In the genomic region with DNA sequence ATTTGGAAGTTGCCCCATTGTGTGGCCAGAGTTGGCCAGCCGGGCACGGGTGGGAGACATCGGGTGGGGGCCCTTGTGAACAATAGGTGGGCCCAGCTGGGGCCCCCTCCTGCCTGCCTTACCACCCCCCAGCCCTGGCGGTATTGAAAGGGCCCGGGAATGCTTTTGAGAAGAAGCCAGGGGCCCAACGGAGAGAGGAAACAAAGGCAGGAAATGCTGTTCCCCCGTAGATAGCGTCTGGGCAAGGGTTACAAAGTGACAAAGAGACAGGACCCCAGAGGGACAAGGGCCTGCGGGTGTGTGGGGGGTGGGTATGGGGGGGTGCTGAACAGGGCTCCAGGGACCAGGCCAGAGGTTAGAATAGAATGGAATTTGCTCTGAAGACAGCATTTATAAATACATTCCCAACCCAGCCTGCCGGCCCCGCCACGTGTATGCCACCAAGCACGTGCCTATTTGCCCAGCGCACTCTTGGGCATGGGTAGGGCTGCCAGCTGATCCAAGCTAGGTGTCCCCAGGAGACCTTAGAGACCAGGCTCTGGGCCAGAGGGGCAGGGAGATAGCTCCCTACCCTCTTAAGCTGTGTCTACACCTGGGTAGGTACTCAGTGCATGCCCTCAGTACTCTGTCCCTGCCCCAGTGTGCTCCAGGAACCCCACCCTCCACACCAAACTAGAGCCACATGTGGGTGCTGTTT, we compare ENCODE assay signal across 8 mouse cellular contexts. TPM values are rescaled to one million over a fixed set of nuclear protein-coding genes. Genes with fewer than 3 reads are reported as not detected.
A peak's percentile ranks its signal among the peaks of the same experiment; 100 is the strongest.
DNase-seq lines count a peak whose midpoint lies in the region; ATAC-seq and TF ChIP-seq lines count a peak whose summit lies in the region.

No protein-coding gene starts in this region.

- DNase-seq in embryo, embryonic 11 days: peak; percentile 29
- DNase-seq in embryo, embryonic 9.5 days (ENCODE audit: extremely low spot score): no peak
- DNase-seq in heart, adult 11 months: peak; percentile 99
- peak; percentile 85 for DNase-seq in lung, postnatal 10 days
- DNase-seq in layer of hippocampus, adult 18-20 months (ENCODE audit: low spot score in 2 of 2): no peak
- DNase-seq in urinary bladder, postnatal 14 days (ENCODE audit: low spot score): no peak

- 39% methylated on average over 13 of the region's 14 CpGs for WGBS in intestine, postnatal 0 days

- H3K9me3 ChIP-seq in intestine, postnatal 0 days (ENCODE audit: control insufficient read depth): no peaks in the 10 kb centered on the region

- no peak overlapping the region for H3K27ac ChIP-seq in intestine, postnatal 0 days (ENCODE audit: low read depth, low read length)

- 0 out of 2 replicates have a peak, but pooled peaks cover 5% of the 10 kb centered on the region for H3K4me1 ChIP-seq in intestine, postnatal 0 days (replicated peaks; ENCODE audit: control insufficient read depth, insufficient read depth, low read length)

- peaks cover 31% of the 10 kb centered on the region for H3K36me3 ChIP-seq in intestine, postnatal 0 days (ENCODE audit: control insufficient read depth, insufficient read depth)

- no peak overlapping the region for H3K9ac ChIP-seq in intestine, postnatal 0 days (ENCODE audit: low read depth, low read length)

- no peak overlapping the region for H3K4me2 ChIP-seq in intestine, postnatal 0 days (replicated peaks; ENCODE audit: low read depth)

- peak; percentile 18; the same call in 1 of the 2 replicates for ATAC-seq in intestine, postnatal 0 days
- no peak for ATAC-seq in CD4-positive, CD25-positive, alpha-beta regulatory T cell, adult 4 months

- no peak for TF ChIP-seq CTCF in intestine, postnatal 0 days (IDR thresholded peaks at IDR 0.05; ENCODE audit: low read depth)

- no peak overlapping the region for H3K4me3 ChIP-seq in intestine, postnatal 0 days (ENCODE audit: low read depth, low read length)

- H3K27me3 ChIP-seq in intestine, postnatal 0 days (replicated peaks; ENCODE audit: control insufficient read depth, insufficient read depth, low read length): no peaks in the 10 kb centered on the region

RNA-seq across cellular contexts. Expression of gene Pdgfb, which starts 10.0 kb away (rescaled TPM):
- polyA plus RNA-seq in intestine, postnatal 0 days (2015; fragmentation: Nextera tagmentation; extraction: Ambion mirVana): 6.9 and 7.1 TPM in 2 replicates
- total RNA-seq in layer of hippocampus, adult 18-20 months (2021): 10 to 100 TPM; 28.2 to 30.4 TPM
- polyA plus RNA-seq in CD4-positive, CD25-positive, alpha-beta regulatory T cell, adult 4 months (2017; shearing (Covaris generic)): 1 to 10 TPM; 1.4 to 2.8 TPM

RNA-seq across cellular contexts. Expression of gene Cbx7, which starts 33.9 kb away (rescaled TPM):
- polyA plus RNA-seq in intestine, postnatal 0 days (2015; fragmentation: Nextera tagmentation; extraction: Ambion mirVana): 2.5 and 3.8 TPM in 2 replicates
- 10 to 100 TPM; 62.3 to 62.7 TPM for total RNA-seq in layer of hippocampus, adult 18-20 months (2021)
- 10 to 100 TPM; 48.1 to 54.3 TPM for polyA plus RNA-seq in CD4-positive, CD25-positive, alpha-beta regulatory T cell, adult 4 months (2017; shearing (Covaris generic))

Comparison
In these comparisons a context has a peak if more than half of its experiments do, and no peak if none do; other contexts are left out.
1. DNase-seq: peak in embryo, embryonic 11 days (single experiment), heart, adult 11 months (single experiment) and lung, postnatal 10 days (single experiment); none in embryo, embryonic 9.5 days (single experiment), layer of hippocampus, adult 18-20 months (0 of 2) and urinary bladder, postnatal 14 days (single experiment).
2. RNA of gene Cbx7, which starts 33.9 kb away (polyA plus RNA-seq): 48.1 to 54.3 TPM in CD4-positive, CD25-positive, alpha-beta regulatory T cell, adult 4 months; 2.5 to 3.8 TPM in intestine, postnatal 0 days; every median in the first group is over 10 times any median in the second.